Mouse (Mus musculus) neural tube, postnatal 0 days (tissue): ENCODE results near the gene Cotl1. TPM values are rescaled to one million over a fixed set of nuclear protein-coding genes. Genes with fewer than 3 reads are reported as not detected.

Source experiments
- polyA plus RNA-seq: library from polyadenylated mRNA; unstranded; fragments of >200 nt; fragmentation: Nextera tagmentation; extraction: Ambion mirVana; gene quantifications from 2 replicates; pipeline ENCODE4 v1.2.1, GENCODE M21; 2015

Cotl1 gene
- 82.1 and 83.4 TPM in 2 replicates for polyA plus RNA-seq

GRCm38 (mm10) chr8:119840275-119840808, at the start of gene Cotl1:
Cotl1 (minus strand) TSS chr8:119840544.

DNA sequence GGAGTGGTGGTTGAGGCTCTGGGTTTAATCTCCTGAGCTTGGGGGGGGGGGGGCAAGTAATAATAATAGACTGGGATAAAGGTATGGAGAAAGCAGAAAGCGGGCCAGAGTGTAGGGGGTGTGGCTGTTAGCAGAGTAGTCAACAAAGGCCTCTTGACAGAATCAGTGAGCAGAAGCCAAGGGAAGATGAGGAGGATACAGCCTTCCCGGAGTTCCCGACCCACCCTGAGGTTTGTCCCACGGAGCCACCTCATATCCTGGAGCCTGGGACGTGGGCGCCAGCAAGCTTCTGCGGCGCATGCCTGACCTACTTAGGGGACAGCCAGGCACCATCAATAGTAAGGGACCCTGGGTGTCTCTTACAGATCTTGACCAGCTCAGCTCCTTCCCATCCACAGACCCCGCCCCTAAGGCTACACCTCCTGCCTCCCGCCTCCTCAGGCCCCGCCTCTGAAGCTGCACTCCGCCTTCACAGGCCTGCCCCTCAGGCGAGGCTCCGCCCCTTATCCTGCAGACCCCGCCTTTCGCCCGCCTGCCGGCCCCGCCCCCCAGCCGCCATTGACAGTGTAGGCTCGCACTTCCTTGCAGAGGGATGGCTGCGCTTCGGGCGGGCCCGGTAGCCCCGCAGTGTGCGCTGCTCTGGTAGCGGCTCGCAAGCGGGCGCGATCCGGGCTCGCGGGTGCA, 21.5 kb upstream of the Cotl1 start, which contains the start of gene Klhl36:
TSS of gene Klhl36 (plus strand) at position 561 of the 684 bp plus-strand sequence.

GRCm38 (mm10) chr8:119778263-119778662, 62.1 kb downstream of the Cotl1 start, which contains the start of gene Tldc1:
Tldc1 (minus strand) TSS chr8:119778416.

Other genes with a start within 250 kb of the Cotl1 start
- 8.4 and 10.5 TPM in 2 replicates for gene Taf1c, start 235.3 kb downstream of the Cotl1 start, polyA plus RNA-seq
- gene Adad2, start 227.8 kb downstream of the Cotl1 start, polyA plus RNA-seq, result 0.08 TPM in 1 of 2 replicates, not detected in the other
- gene Kcng4, start 204.9 kb downstream of the Cotl1 start, polyA plus RNA-seq, result 0.19 and 0.27 TPM in 2 replicates
- 19.4 and 20.1 TPM in 2 replicates for gene Wfdc1, start 174.2 kb downstream of the Cotl1 start, polyA plus RNA-seq
- gene Atp2c2, start 140.5 kb downstream of the Cotl1 start, polyA plus RNA-seq, result 0.50 and 0.62 TPM in 2 replicates
- 8.0 and 9.7 TPM in 2 replicates for gene Tldc1, start 62.1 kb downstream of the Cotl1 start, polyA plus RNA-seq
- gene Klhl36, start 21.7 kb upstream of the Cotl1 start, polyA plus RNA-seq, result 17.1 and 19.6 TPM in 2 replicates
- 84.1 and 95.9 TPM in 2 replicates for gene Usp10, start 69.8 kb upstream of the Cotl1 start, polyA plus RNA-seq
- gene Gm20388, start 70.3 kb upstream of the Cotl1 start, polyA plus RNA-seq, result not detected in 2 replicates
- 2.9 and 3.3 TPM in 2 replicates for gene Crispld2, start 151.9 kb upstream of the Cotl1 start, polyA plus RNA-seq